Mouse (Mus musculus) intestine, embryonic 15.5 days (tissue): ENCODE measurements around the gene Fbxo24. TPM values are rescaled to one million over a fixed set of nuclear protein-coding genes. Genes with fewer than 3 reads are reported as not detected.

ENCODE experiments used
- ATAC-seq: fragments of 200-750 bp; cut with Nextera tagmentation; 2 replicates; pipeline ENCODE4 v1.8.0; 2017; ENCODE audit warnings: moderate TSS enrichment, moderate library complexity
- H3K27ac ChIP-seq: fragments of 300-500 bp; sonication (generic); 2 replicates; pipeline ENCODE4 v1.5.1; 2015; ENCODE audit warnings: mild to moderate bottlenecking, inconsistent platforms
- H3K27me3 ChIP-seq: fragments of 300-500 bp; sonication (generic); replicated peaks from 2 replicates; pipeline ENCODE4 v1.6.1; 2015; ENCODE audit warnings: inconsistent platforms
- H3K36me3 ChIP-seq: fragments of 300-500 bp; sonication (generic); 2 replicates; pipeline ENCODE4 v1.6.1; 2015; ENCODE audit warnings: inconsistent platforms
- H3K4me1 ChIP-seq: fragments of 300-500 bp; sonication (generic); replicated peaks from 2 replicates; pipeline ENCODE4 v1.6.1; 2015; ENCODE audit warnings: inconsistent platforms
- H3K4me2 ChIP-seq: fragments of 300-500 bp; sonication (generic); replicated peaks from 2 replicates; pipeline ENCODE4 v1.6.1; 2015; ENCODE audit warnings: mild to moderate bottlenecking, inconsistent platforms
- H3K4me3 ChIP-seq: fragments of 300-500 bp; sonication (generic); replicated peaks from 2 replicates; pipeline ENCODE4 v1.5.1; 2015; ENCODE audit warnings: inconsistent platforms
- H3K9ac ChIP-seq: fragments of 300-500 bp; sonication (generic); 2 replicates; pipeline ENCODE4 v1.6.1; 2015; ENCODE audit warnings: inconsistent platforms
- H3K9me3 ChIP-seq: fragments of 300-500 bp; sonication (generic); 2 replicates; pipeline ENCODE4 v1.6.1; 2016; ENCODE audit warnings: inconsistent platforms
- WGBS: fragments of 180-500 bp; shearing (Covaris S2); methylation state at CpG from one replicate; pipeline ENCODE4 v1.1.7; 2015; 5-methylcytosine and 5-hydroxymethylcytosine counted together
- polyA plus RNA-seq: library from polyadenylated mRNA; unstranded; fragments of >200 nt; fragmentation: Nextera tagmentation; extraction: Ambion mirVana; gene quantifications from 2 replicates; pipeline ENCODE4 v1.2.1, GENCODE M21; 2015

The Fbxo24 gene
- polyA plus RNA-seq, 1 experiment from 2014 or later = 0.15 TPM

DNA sequence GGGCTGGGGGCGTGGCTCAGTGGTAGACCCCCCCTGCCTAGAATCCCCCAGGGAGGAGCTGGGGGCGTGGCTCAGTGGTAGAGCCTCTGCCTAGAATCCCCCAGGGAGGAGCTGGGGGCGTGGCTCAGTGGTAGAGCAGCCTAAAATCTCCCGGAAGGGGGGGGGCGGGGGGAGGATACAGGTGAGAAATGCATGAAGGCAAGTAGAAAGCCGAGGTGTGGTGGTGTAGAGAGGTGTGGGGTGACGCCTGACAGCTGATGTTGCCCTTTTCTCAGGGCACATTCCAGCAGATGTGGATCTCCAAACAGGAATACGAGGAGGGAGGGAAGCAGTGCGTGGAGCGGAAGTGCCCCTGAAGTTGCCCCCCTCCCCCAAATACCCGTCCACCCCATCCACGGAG is 59.8 kb downstream of the Fbxo24 start:
- WGBS = 61% methylated on average over 12 of the region's 12 CpGs
- Histone ChIP-seq H3K9me3 (no peaks in the 10 kb centered on the region), H3K4me1 (0 out of 2 replicates have a peak, but pooled peaks cover 5% of the 10 kb centered on the region), H3K27ac (no peak overlapping the region), H3K27me3 (no peaks in the 10 kb centered on the region), H3K4me3 (no peak overlapping the region), H3K4me2 (no peak overlapping the region), H3K36me3 (no peaks in the 10 kb centered on the region), H3K9ac (no peak overlapping the region)
- ATAC-seq = no peak

DNA sequence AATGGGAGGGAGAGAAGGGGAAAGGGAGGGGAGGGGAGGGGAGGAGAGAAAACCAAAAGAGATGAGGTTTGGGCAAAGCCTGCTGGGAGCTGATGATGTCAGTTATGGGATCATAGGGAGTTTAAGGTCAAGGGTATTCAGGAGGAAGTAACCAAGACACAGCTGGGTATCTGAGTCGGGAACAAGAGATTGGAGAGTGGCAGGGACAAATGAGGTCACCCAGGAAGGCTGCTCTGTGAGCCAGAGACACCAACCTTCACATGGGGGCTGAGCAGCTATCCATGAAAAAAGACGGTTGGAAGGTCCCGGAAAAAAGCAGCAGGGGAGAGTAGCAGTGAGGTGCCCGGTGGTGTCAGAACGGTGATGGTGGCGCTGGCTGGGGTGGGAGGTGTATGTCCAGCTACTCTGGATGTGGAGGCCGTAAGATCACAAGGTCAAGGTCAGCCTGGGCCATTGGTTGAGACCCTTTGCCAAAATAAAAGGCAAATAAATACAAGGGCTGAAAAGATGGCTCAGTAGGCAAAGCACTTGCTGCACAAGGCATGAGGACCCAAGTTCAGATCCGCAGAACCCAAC is 60.5 kb downstream of the Fbxo24 start:
- Histone ChIP-seq H3K4me2 (no peak overlapping the region), H3K36me3 (no peaks in the 10 kb centered on the region), H3K4me3 (no peak overlapping the region), H3K4me1 (0 out of 2 replicates have a peak, but pooled peaks cover 5% of the 10 kb centered on the region), H3K27ac (no peak overlapping the region), H3K9ac (no peak overlapping the region), H3K27me3 (no peaks in the 10 kb centered on the region), H3K9me3 (no peaks in the 10 kb centered on the region)
- 79% methylated on average over 8 of the region's 8 CpGs for WGBS
- no peak for ATAC-seq

DNA sequence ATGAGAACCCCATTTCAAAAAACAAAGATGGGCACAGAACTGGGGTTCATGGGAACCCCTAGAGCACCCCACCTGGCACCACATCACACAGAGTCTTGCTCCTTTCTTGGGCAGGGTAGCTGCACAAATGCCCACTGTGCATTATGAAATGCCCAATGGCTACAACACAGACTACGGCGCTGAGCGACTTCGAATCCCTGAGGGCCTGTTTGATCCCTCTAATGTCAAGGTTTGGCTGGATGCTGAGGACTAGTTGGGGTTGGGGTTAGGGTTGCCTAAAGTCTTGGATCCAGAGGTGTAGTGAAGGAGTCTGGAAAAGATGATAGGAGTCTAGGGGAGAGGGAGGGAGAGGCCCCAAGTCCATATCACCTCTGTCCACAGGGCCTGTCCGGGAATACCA is 62.4 kb downstream of the Fbxo24 start:
- no peak overlapping the region for H3K9ac ChIP-seq
- no peaks in the 10 kb centered on the region for H3K36me3 ChIP-seq
- H3K9me3 ChIP-seq = no peaks in the 10 kb centered on the region
- H3K4me2 ChIP-seq = no peak overlapping the region
- ATAC-seq = no peak
- 0 out of 2 replicates have a peak, but pooled peaks cover 5% of the 10 kb centered on the region for H3K4me1 ChIP-seq
- H3K27ac ChIP-seq = no peak overlapping the region
- H3K27me3 ChIP-seq = no peaks in the 10 kb centered on the region
- 93% methylated on average over 5 of the region's 5 CpGs for WGBS
- no peak overlapping the region for H3K4me3 ChIP-seq

DNA sequence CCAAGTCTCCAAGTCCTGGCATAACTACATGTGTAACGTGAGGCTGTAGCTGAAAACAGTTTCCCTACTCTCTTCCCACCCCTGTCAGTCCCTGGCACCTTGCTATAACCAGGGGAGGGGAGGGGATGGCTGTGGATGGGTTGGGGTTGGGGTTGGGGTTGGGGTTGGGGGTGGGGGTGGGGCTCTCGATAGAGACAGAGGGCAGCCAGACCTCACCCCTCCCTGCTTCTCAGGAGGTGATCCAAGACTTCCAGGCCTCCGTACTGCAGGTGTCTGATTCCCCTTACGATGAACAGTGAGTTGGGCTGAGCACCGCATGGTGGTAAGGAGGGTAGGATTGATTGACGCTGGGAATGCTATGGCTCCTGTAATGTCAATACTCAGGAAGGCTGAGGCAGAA is 63.1 kb downstream of the Fbxo24 start:
- H3K4me1 ChIP-seq = 0 out of 2 replicates have a peak, but pooled peaks cover 5% of the 10 kb centered on the region
- no peaks in the 10 kb centered on the region for H3K9me3 ChIP-seq
- H3K9ac ChIP-seq = no peak overlapping the region
- H3K36me3 ChIP-seq = no peaks in the 10 kb centered on the region
- H3K27me3 ChIP-seq = no peaks in the 10 kb centered on the region
- no peak overlapping the region for H3K4me2 ChIP-seq
- H3K27ac ChIP-seq = no peak overlapping the region
- WGBS = 72% methylated on average over 6 of the region's 6 CpGs
- ATAC-seq = no peak
- H3K4me3 ChIP-seq = no peak overlapping the region

DNA sequence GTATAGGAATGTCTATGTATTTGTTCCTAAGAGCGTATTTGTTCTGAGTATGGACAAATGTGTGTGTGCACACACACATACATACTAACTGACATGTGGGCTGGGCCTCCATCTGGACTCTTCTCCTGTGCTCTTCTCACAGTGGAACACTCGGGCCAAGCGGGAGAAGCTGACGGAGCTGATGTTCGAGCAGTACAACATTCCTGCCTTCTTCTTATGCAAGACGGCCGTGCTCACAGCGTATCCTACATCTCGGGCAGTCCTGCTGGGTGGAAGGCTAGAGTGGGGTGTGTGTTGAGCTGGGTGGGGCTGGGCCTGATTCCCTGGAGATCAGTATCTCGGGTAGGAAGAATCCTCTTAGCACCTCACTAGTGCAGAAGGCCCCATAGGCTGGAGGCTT is 65.8 kb downstream of the Fbxo24 start:
- 67% methylated on average over 10 of the region's 10 CpGs for WGBS
- ATAC-seq = no peak

More for the DNA sequence above, 65.8 kb downstream of the Fbxo24 start:
- Histone ChIP-seq H3K36me3 (no peaks in the 10 kb centered on the region), H3K4me2 (no peak overlapping the region), H3K27ac (no peak overlapping the region), H3K4me3 (no peak overlapping the region), H3K9ac (no peak overlapping the region), H3K4me1 (no peaks in the 10 kb centered on the region), H3K27me3 (no peaks in the 10 kb centered on the region), H3K9me3 (no peaks in the 10 kb centered on the region)

Other genes starting within 250 kb of the Fbxo24 start
- gene Zan, start 151.9 kb downstream of the Fbxo24 start, polyA plus RNA-seq = 0.52 and 0.93 TPM in 2 replicates
- 60.4 and 64.2 TPM in 2 replicates for gene Pop7, start 126.5 kb downstream of the Fbxo24 start, polyA plus RNA-seq
- gene Gigyf1, start 110.5 kb downstream of the Fbxo24 start, polyA plus RNA-seq = 8.4 and 10.4 TPM in 2 replicates
- 0.42 and 0.63 TPM in 2 replicates for gene Epo, start 95.8 kb downstream of the Fbxo24 start, polyA plus RNA-seq
- 341 and 386 TPM in 2 replicates for gene Gnb2, start 95.5 kb downstream of the Fbxo24 start, polyA plus RNA-seq
- gene Actl6b, start 75.5 kb downstream of the Fbxo24 start, polyA plus RNA-seq = 4.5 and 6.0 TPM in 2 replicates
- gene Tfr2, start 59.2 kb downstream of the Fbxo24 start, polyA plus RNA-seq = 0.97 and 1.1 TPM in 2 replicates
- gene Mospd3, start 27.9 kb downstream of the Fbxo24 start, polyA plus RNA-seq = 24.6 and 29.6 TPM in 2 replicates
- 103 and 109 TPM in 2 replicates for gene Pcolce, start 15.2 kb downstream of the Fbxo24 start, polyA plus RNA-seq
- 34.7 and 36.3 TPM in 2 replicates for gene Lrch4, start 119 bp upstream of the Fbxo24 start, polyA plus RNA-seq
- gene Gm20605, start 173 bp upstream of the Fbxo24 start, polyA plus RNA-seq = 7.4 and 8.0 TPM in 2 replicates
- gene Sap25, start 12.3 kb upstream of the Fbxo24 start, polyA plus RNA-seq = 5.5 and 8.9 TPM in 2 replicates
- gene Irs3, start 16.7 kb upstream of the Fbxo24 start, polyA plus RNA-seq = 0.13 and 0.18 TPM in 2 replicates
- gene Agfg2, start 55.7 kb upstream of the Fbxo24 start, polyA plus RNA-seq = 19.5 and 20.8 TPM in 2 replicates
- 2.3 and 2.8 TPM in 2 replicates for gene Nyap1, start 112.6 kb upstream of the Fbxo24 start, polyA plus RNA-seq
- 117 and 118 TPM in 2 replicates for gene Tsc22d4, start 116.7 kb upstream of the Fbxo24 start, polyA plus RNA-seq
- gene Ppp1r35, start 149.8 kb upstream of the Fbxo24 start, polyA plus RNA-seq = 22.3 and 22.7 TPM in 2 replicates
- gene Mepce, start 158.7 kb upstream of the Fbxo24 start, polyA plus RNA-seq = 8.9 and 9.2 TPM in 2 replicates
- 13.6 and 15.6 TPM in 2 replicates for gene Zcwpw1, start 158.8 kb upstream of the Fbxo24 start, polyA plus RNA-seq
- 2.5 and 2.9 TPM in 2 replicates for gene Pilra, start 207.3 kb upstream of the Fbxo24 start, polyA plus RNA-seq
- 1.1 and 2.8 TPM in 2 replicates for gene Pilrb1, start 229.1 kb upstream of the Fbxo24 start, polyA plus RNA-seq
- 0.74 and 1.2 TPM in 2 replicates for gene Pilrb2, start 242.8 kb upstream of the Fbxo24 start, polyA plus RNA-seq